Mouse (Mus musculus) heart, embryonic 13.5 days (tissue): ENCODE data around the gene Cchcr1. TPM values are rescaled to one million over a fixed set of nuclear protein-coding genes. Genes with fewer than 3 reads are reported as not detected.
A peak's percentile ranks its signal among the peaks of the same experiment; 100 is the strongest.

ENCODE experiments used
- ATAC-seq: fragments of 200-750 bp; cut with Nextera tagmentation; 2 replicates; pipeline ENCODE4 v1.8.0; 2017; ENCODE audit warnings: moderate TSS enrichment; ENCODE audit not compliant: insufficient number of reproducible peaks, low FRiP score, low TSS enrichment; ENCODE audit errors: extremely low read depth
- H3K27ac ChIP-seq: fragments of 300-500 bp; sonication (generic); replicated peaks from 2 replicates; pipeline ENCODE4 v1.5.1; 2015; ENCODE audit warnings: moderate library complexity, mild to moderate bottlenecking, inconsistent platforms
- H3K27me3 ChIP-seq: fragments of 300-500 bp; sonication (generic); replicated peaks from 2 replicates; pipeline ENCODE4 v1.6.1; 2015; ENCODE audit warnings: mild to moderate bottlenecking, inconsistent platforms
- H3K36me3 ChIP-seq: fragments of 300-500 bp; sonication (generic); 2 replicates; pipeline ENCODE4 v1.6.1; 2015; ENCODE audit warnings: mild to moderate bottlenecking, inconsistent platforms
- H3K4me1 ChIP-seq: fragments of 300-500 bp; sonication (generic); 2 replicates; pipeline ENCODE4 v1.6.1; 2015; ENCODE audit warnings: inconsistent platforms
- H3K4me2 ChIP-seq: fragments of 300-500 bp; sonication (generic); 2 replicates; pipeline ENCODE4 v1.6.1; 2015; ENCODE audit warnings: inconsistent platforms, mild to moderate bottlenecking, moderate library complexity
- H3K4me3 ChIP-seq: fragments of 300-500 bp; sonication (generic); 2 replicates; pipeline ENCODE4 v1.5.1; 2015; ENCODE audit warnings: moderate library complexity, mild to moderate bottlenecking, inconsistent platforms
- H3K9ac ChIP-seq: fragments of 300-500 bp; sonication (generic); 2 replicates; pipeline ENCODE4 v1.6.1; 2015; ENCODE audit warnings: inconsistent platforms, mild to moderate bottlenecking, moderate library complexity
- H3K9me3 ChIP-seq: fragments of 300-500 bp; sonication (generic); 2 replicates; pipeline ENCODE4 v1.6.1; 2016; ENCODE audit warnings: inconsistent platforms
- WGBS: fragments of 180-500 bp; shearing (Covaris S2); methylation state at CpG from one replicate; pipeline ENCODE4 v1.1.7; 2015; ENCODE audit warnings: mixed read lengths; 5-methylcytosine and 5-hydroxymethylcytosine counted together
- polyA plus RNA-seq: library from polyadenylated mRNA; unstranded; fragments of >200 nt; fragmentation: Nextera tagmentation; extraction: Ambion mirVana; gene quantifications from 2 replicates; pipeline ENCODE4 v1.2.1, GENCODE M21; 2015

Gene Cchcr1
- polyA plus RNA-seq, 1 experiment from 2014 or later: 12.3 TPM

DNA sequence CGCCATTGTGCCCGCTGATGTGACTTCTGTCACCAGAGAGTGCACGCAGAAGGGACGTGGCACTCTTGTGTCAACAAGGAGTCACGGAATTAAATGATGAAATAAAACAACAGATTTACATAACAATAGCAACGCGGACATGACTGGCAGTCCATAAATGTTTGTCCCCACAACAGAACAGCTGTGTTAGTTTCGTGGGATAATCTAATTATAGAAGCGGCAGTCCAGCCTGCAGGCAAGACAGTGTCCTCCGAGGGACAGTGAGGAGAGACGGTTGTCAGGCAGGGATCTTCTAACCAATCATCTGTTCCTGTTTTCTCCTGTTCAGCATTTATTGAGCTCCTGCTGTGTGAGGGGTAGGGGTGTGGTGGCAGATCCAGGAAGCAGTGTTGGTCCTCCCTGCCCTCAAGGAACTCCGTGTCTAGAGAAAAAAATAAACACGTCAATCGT lies 26.5 kb downstream of the Cchcr1 start:
- Histone ChIP-seq H3K27me3 (0 out of 2 replicates have a peak, but pooled peaks cover 3% of the 10 kb centered on the region), H3K9ac (0 out of 2 replicates have a peak overlapping the region, but pooled peaks have one; percentile 59), H3K9me3 (no peaks in the 10 kb centered on the region), H3K4me3 (no peak overlapping the region; the same call in 1 of the 2 replicates), H3K27ac (peak overlapping the region; percentile 15; the same call in 1 of the 2 replicates), H3K36me3 (no peaks in the 10 kb centered on the region), H3K4me2 (peak overlapping the region; percentile 37), H3K4me1 (peaks cover 21% of the 10 kb centered on the region)
- WGBS: 46% methylated on average over 14 of the region's 14 CpGs
- no peak for ATAC-seq

DNA sequence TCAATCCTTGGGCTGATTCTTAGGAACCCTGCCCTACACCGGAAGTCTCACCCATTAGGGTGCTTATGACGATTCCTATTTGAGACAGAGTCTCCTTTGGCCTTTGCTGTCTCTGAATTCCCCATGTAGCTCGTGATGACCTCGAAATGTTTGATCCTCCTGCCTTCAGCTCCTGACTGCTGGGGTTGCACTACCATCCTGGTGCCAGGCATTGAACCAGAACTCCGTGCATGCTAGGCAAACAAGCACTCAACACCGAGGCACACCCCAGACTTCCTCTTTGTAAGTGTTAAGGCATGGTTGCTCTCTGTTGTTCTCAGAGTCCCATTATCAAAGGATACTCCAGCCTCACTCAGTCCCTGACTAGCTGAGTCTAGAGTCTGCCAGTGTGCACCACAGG lies 27.1 kb downstream of the Cchcr1 start:
- no peak overlapping the region for H3K4me2 ChIP-seq
- no peak overlapping the region for H3K9ac ChIP-seq
- 70% methylated on average over 6 of the region's 6 CpGs for WGBS
- H3K4me3 ChIP-seq: no peak overlapping the region
- no peak overlapping the region for H3K27ac ChIP-seq
- H3K36me3 ChIP-seq: no peaks in the 10 kb centered on the region
- H3K27me3 ChIP-seq: 0 out of 2 replicates have a peak, but pooled peaks cover 3% of the 10 kb centered on the region
- peaks cover 27% of the 10 kb centered on the region for H3K4me1 ChIP-seq
- ATAC-seq: no peak
- no peaks in the 10 kb centered on the region for H3K9me3 ChIP-seq

- no peak for ATAC-seq
Measured at GRCm38 (mm10) chr17:35544680-35545079, 27.8 kb downstream of the Cchcr1 start.

DNA sequence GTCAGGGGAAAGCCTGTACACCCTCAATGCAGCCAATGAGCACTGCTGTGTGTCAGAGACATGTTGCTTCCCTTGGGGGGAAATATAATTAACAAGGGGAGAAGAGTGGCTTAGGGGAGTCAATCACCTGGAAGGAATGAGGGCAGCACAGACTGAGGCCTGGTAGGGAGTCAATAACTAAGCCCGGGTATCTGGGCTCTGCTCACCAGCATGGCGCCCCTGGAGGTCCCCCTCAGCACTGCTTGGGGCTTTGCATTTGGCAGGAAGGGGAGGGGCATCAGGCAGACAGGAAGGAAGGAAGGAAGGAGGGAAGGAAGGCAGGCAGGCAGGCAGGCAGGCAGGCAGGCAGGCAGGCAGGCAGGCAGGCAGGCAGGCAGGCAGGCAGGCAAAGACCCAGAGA lies 30.6 kb downstream of the Cchcr1 start:
- no peak overlapping the region for H3K4me2 ChIP-seq
- no peak overlapping the region for H3K27ac ChIP-seq
- WGBS: 78% methylated on average over 2 of the region's 2 CpGs
- H3K27me3 ChIP-seq: no peaks in the 10 kb centered on the region
- H3K4me3 ChIP-seq: no peak overlapping the region
- H3K9ac ChIP-seq: no peak overlapping the region
- ATAC-seq: no peak
- no peaks in the 10 kb centered on the region for H3K36me3 ChIP-seq
- peaks cover 60% of the 10 kb centered on the region for H3K4me1 ChIP-seq
- H3K9me3 ChIP-seq: no peaks in the 10 kb centered on the region

More at GRCm38 (mm10) chr17:35544680-35545079, 27.8 kb downstream of the Cchcr1 start:
- no peak overlapping the region for H3K4me2 ChIP-seq
- H3K4me3 ChIP-seq: no peak overlapping the region
- peaks cover 33% of the 10 kb centered on the region for H3K4me1 ChIP-seq
- H3K27me3 ChIP-seq: 0 out of 2 replicates have a peak, but pooled peaks cover 3% of the 10 kb centered on the region
- no peaks in the 10 kb centered on the region for H3K9me3 ChIP-seq
- no peak overlapping the region for H3K9ac ChIP-seq
- H3K27ac ChIP-seq: no peak overlapping the region
- WGBS: 34% methylated on average over 6 of the region's 6 CpGs
- no peaks in the 10 kb centered on the region for H3K36me3 ChIP-seq

GRCm38 (mm10) chr17:35548636-35549035 lies 31.7 kb downstream of the Cchcr1 start:
- H3K9ac ChIP-seq: peak overlapping the region; percentile 47; the same call in 1 of the 2 replicates
- H3K27ac ChIP-seq: peak overlapping the region; percentile 99
- WGBS: 16% methylated on average over 5 of the region's 5 CpGs
- ATAC-seq: no peak
- H3K9me3 ChIP-seq: no peaks in the 10 kb centered on the region
- H3K36me3 ChIP-seq: no peaks in the 10 kb centered on the region
- no peak overlapping the region for H3K4me2 ChIP-seq
- no peaks in the 10 kb centered on the region for H3K27me3 ChIP-seq
- H3K4me3 ChIP-seq: no peak overlapping the region
- H3K4me1 ChIP-seq: peaks cover 53% of the 10 kb centered on the region

GRCm38 (mm10) chr17:35549437-35550142 lies 32.7 kb downstream of the Cchcr1 start:
- WGBS: 14% methylated on average over 15 of the region's 15 CpGs
- peak overlapping the region; percentile 77 for H3K9ac ChIP-seq
- H3K27ac ChIP-seq: peak overlapping the region; percentile 99
- peak overlapping the region; percentile 33 for H3K4me3 ChIP-seq
- no peaks in the 10 kb centered on the region for H3K9me3 ChIP-seq
- no peaks in the 10 kb centered on the region for H3K27me3 ChIP-seq
- H3K4me2 ChIP-seq: peak overlapping the region; percentile 60
- peaks cover 48% of the 10 kb centered on the region for H3K4me1 ChIP-seq
- peak; percentile 80 for ATAC-seq
- H3K36me3 ChIP-seq: no peaks in the 10 kb centered on the region

DNA sequence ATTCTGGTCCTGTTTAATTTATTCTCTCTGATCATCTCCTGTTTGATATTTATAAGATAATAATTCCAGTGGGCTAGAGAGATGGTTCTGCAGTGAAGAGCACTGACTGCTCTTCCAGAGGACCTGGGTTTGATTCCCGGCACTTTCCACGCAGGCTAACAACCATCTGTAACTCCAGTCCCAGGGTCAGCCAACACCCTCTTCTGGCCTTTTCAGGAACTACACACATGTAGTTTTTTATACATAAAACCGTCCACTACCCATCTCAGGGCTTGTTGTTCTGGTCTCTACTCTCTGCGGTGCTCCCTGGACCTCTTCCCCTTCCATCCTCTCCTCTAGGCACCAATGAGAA lies 33.2 kb downstream of the Cchcr1 start:
- H3K36me3 ChIP-seq: no peaks in the 10 kb centered on the region
- no peaks in the 10 kb centered on the region for H3K9me3 ChIP-seq
- peak overlapping the region; percentile 99 for H3K27ac ChIP-seq
- H3K4me3 ChIP-seq: peak overlapping the region; percentile 33
- peak overlapping the region; percentile 60 for H3K4me2 ChIP-seq
- H3K27me3 ChIP-seq: no peaks in the 10 kb centered on the region
- H3K4me1 ChIP-seq: peaks cover 48% of the 10 kb centered on the region
- WGBS: 90% methylated on average over 4 of the region's 4 CpGs
- H3K9ac ChIP-seq: peak overlapping the region; percentile 77
- no peak for ATAC-seq

- Histone ChIP-seq H3K4me3 (no peak overlapping the region), H3K27me3 (no peaks in the 10 kb centered on the region), H3K9me3 (no peaks in the 10 kb centered on the region), H3K4me2 (no peak overlapping the region), H3K27ac (peak overlapping the region; percentile 99), H3K4me1 (peaks cover 48% of the 10 kb centered on the region), H3K9ac (peak overlapping the region; percentile 66), H3K36me3 (no peaks in the 10 kb centered on the region)
- 53% methylated on average over 8 of the region's 8 CpGs for WGBS
- ATAC-seq: no peak
Measured at GRCm38 (mm10) chr17:35550871-35551270, 34.0 kb downstream of the Cchcr1 start.

DNA sequence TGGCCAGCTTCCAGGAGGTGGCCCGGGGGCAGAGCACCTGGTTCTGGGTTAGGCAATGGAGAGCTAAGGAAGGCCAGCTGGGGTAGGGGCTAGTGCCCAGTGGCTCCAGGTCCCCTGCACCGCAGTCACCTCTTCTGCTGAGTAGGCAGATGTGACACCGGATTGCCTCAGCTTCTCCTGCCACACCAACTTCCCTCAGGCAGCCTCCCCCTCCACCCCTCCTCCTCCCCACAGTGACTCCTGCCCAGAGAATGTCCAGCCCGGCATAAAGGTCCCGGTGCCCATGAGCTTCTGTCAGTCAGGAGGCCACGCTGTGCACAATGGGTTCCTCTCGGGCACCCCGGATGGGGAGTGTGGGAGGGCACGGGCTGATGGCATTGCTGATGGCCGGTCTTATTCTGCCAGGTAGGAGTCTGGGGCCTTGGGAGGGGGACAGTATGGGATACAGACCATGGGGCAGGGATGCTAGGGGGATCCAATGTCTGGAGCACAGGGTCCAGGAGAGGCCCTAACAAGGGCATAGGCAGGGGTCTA lies 35.0 kb downstream of the Cchcr1 start, which contains the start of gene Cdsn:
Cdsn (plus strand) TSS at position 248 of the 534 bp plus-strand sequence.
- no peaks in the 10 kb centered on the region for H3K36me3 ChIP-seq
- H3K4me1 ChIP-seq: peaks cover 50% of the 10 kb centered on the region
- peak within 1 kb of the TSS; percentile 66 for H3K9ac ChIP-seq
- peak within 1 kb of the TSS; percentile 99 for H3K27ac ChIP-seq
- no peaks in the 10 kb centered on the region for H3K9me3 ChIP-seq
- no peak for ATAC-seq
- WGBS: 66% methylated on average over 10 of the region's 10 CpGs
- H3K4me2 ChIP-seq: no peak within 1 kb of the TSS
- H3K4me3 ChIP-seq: no peak within 1 kb of the TSS
- no peaks in the 10 kb centered on the region for H3K27me3 ChIP-seq

DNA sequence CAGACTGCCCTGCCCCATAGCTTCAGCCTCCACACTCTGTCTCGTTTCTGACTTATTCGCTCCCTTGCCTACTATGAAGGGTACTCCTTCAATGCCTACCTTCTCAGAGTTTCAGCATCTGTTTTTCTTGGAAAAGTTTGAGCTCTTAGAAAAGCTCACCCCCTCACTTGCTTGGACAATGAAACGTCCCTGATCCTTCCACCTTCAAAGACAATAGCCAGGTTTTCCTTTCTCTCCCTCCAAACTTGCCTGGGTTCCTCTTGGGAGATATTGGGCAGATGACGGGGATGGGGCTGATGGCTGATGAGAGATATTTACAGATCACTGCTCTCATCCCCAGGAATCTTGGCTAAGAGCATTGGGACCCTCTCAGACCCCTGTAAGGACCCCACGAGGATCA lies 37.4 kb downstream of the Cchcr1 start:
- no peak overlapping the region for H3K4me3 ChIP-seq
- 75% methylated on average over 5 of the region's 5 CpGs for WGBS
- H3K27ac ChIP-seq: no peak overlapping the region
- no peak for ATAC-seq
- H3K36me3 ChIP-seq: no peaks in the 10 kb centered on the region
- H3K27me3 ChIP-seq: no peaks in the 10 kb centered on the region
- H3K9me3 ChIP-seq: no peaks in the 10 kb centered on the region
- no peak overlapping the region for H3K9ac ChIP-seq
- peaks cover 33% of the 10 kb centered on the region for H3K4me1 ChIP-seq
- H3K4me2 ChIP-seq: no peak overlapping the region

- Histone ChIP-seq H3K9ac (no peak overlapping the region), H3K4me1 (peaks cover 28% of the 10 kb centered on the region), H3K27me3 (no peaks in the 10 kb centered on the region), H3K27ac (no peak overlapping the region), H3K9me3 (no peaks in the 10 kb centered on the region), H3K36me3 (no peaks in the 10 kb centered on the region), H3K4me3 (no peak overlapping the region), H3K4me2 (no peak overlapping the region)
- no peak for ATAC-seq
- WGBS: 84% methylated on average over 18 of the region's 18 CpGs
Measured at GRCm38 (mm10) chr17:35554761-35555397, 38.0 kb downstream of the Cchcr1 start.
